Mouse (Mus musculus) forebrain, embryonic 11.5 days (tissue): ENCODE results near the gene Golgb1. TPM values are rescaled to one million over a fixed set of nuclear protein-coding genes. Genes with fewer than 3 reads are reported as not detected.

ENCODE experiments used
- ATAC-seq: fragments of 200-750 bp; cut with Nextera tagmentation; replicated peaks from 2 replicates; pipeline ENCODE4 v1.8.0; 2017; ENCODE audit warnings: moderate TSS enrichment; ENCODE audit not compliant: low FRiP score
- DNase-seq: peaks from one replicate; pipeline ENCODE4 v3.0.0-alpha.2; 2017; ENCODE audit warnings: low spot score
- H3K27ac ChIP-seq: fragments of 300-500 bp; sonication (generic); 2 replicates; pipeline ENCODE4 v1.5.1; 2014; ENCODE audit warnings: low read depth, low read length
- H3K27me3 ChIP-seq: fragments of 300-500 bp; sonication (generic); 2 replicates; pipeline ENCODE4 v1.6.1; 2014; ENCODE audit warnings: mild to moderate bottlenecking, low read length, mixed read lengths; ENCODE audit not compliant: control insufficient read depth, insufficient read depth
- H3K36me3 ChIP-seq: fragments of 300-500 bp; sonication (generic); 2 replicates; pipeline ENCODE4 v1.6.1; 2014; ENCODE audit warnings: mild to moderate bottlenecking, low read length, moderate library complexity, mixed read lengths; ENCODE audit not compliant: control insufficient read depth, insufficient read depth
- H3K4me1 ChIP-seq: fragments of 300-500 bp; sonication (generic); replicated peaks from 2 replicates; pipeline ENCODE4 v1.6.1; 2014; ENCODE audit warnings: low read length, mixed read lengths; ENCODE audit not compliant: control insufficient read depth, insufficient read depth
- H3K4me2 ChIP-seq: fragments of 300-500 bp; sonication (generic); 2 replicates; pipeline ENCODE4 v1.6.1; 2014; ENCODE audit warnings: low read depth, mild to moderate bottlenecking, low read length, moderate library complexity, mixed read lengths; ENCODE audit not compliant: severe bottlenecking
- H3K4me3 ChIP-seq: fragments of 300-500 bp; sonication (generic); 2 replicates; pipeline ENCODE4 v1.5.1; 2014; ENCODE audit warnings: low read depth, low read length
- H3K9ac ChIP-seq: fragments of 300-500 bp; sonication (generic); 2 replicates; pipeline ENCODE4 v1.6.1; 2014; ENCODE audit warnings: low read length
- H3K9me3 ChIP-seq: fragments of 300-500 bp; sonication (generic); 2 replicates; pipeline ENCODE4 v1.6.1; 2016; ENCODE audit warnings: low read length, mixed read lengths; ENCODE audit not compliant: control insufficient read depth
- WGBS: fragments of 180-500 bp; shearing (Covaris S2); extraction: QIAGEN DNeasy Blood & Tissue Kit; methylation state at CpG from one replicate; pipeline ENCODE4 v1.1.7; 2014; 5-methylcytosine and 5-hydroxymethylcytosine counted together
- polyA plus RNA-seq: library from polyadenylated mRNA; unstranded; fragments of >200 nt; fragmentation: Nextera tagmentation; extraction: Ambion mirVana; gene quantifications from 2 replicates; pipeline ENCODE4 v1.2.1, GENCODE M21; 2014

Gene Golgb1
- polyA plus RNA-seq, 1 experiment from 2014 or later = 74.2 TPM

DNA sequence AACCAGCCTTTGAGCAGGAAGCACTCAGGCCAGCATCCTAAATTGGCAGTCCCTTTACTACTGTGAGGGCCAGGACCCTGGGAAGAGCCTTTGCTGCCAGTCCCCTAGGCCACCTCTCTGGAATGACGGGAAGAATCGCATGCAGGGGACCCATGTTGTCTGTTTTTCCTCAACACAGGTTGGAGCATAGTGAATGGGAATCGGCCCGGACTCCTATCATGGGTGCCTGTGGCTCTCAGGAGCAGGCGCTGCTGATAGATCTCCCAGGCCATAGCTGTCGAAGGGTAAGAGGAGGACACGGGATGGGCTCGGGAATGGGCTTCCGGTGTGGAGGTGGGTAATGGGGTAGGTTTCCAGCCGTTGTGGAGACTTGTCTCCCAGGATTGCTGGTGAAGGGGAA, 56.4 kb downstream of the Golgb1 start:
- WGBS = 96% methylated on average over 10 of the region's 10 CpGs
- DNase-seq = no peak
- Histone ChIP-seq H3K4me1 (no peaks in the 10 kb centered on the region), H3K4me3 (no peak overlapping the region), H3K4me2 (no peak overlapping the region), H3K27ac (no peak overlapping the region), H3K27me3 (no peaks in the 10 kb centered on the region), H3K36me3 (no peaks in the 10 kb centered on the region; the same call in 1 of the 2 replicates), H3K9ac (no peak overlapping the region), H3K9me3 (no peaks in the 10 kb centered on the region)
- no peak for ATAC-seq

DNA sequence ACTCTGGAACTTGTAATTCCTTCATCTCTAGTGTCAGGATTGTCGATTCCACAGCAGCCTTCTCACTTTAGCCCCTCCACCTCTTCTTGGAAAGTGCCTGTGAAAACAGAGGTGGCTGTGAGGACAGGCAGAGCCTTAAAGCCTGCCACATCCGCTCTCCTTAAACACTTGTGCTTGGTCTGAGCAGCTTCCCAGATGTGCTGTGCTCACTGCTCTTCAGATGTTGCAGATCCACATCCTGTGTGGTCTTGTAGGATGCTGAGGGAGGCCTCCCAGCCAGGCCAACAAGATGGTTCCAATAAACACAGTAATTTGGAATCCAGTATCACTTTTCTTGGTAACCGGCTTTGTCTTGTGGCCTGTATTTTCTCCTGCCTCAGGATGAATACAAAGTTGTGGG, 57.0 kb downstream of the Golgb1 start:
- no peak overlapping the region for H3K4me3 ChIP-seq
- H3K27me3 ChIP-seq = no peaks in the 10 kb centered on the region
- WGBS = 83% methylated on average over 3 of the region's 3 CpGs
- no peak overlapping the region for H3K4me2 ChIP-seq
- ATAC-seq (no peak), DNase-seq (peak; percentile 33)
- no peaks in the 10 kb centered on the region for H3K9me3 ChIP-seq
- no peak overlapping the region for H3K27ac ChIP-seq
- H3K4me1 ChIP-seq = no peaks in the 10 kb centered on the region
- no peak overlapping the region for H3K9ac ChIP-seq
- H3K36me3 ChIP-seq = no peaks in the 10 kb centered on the region; the same call in 1 of the 2 replicates

DNA sequence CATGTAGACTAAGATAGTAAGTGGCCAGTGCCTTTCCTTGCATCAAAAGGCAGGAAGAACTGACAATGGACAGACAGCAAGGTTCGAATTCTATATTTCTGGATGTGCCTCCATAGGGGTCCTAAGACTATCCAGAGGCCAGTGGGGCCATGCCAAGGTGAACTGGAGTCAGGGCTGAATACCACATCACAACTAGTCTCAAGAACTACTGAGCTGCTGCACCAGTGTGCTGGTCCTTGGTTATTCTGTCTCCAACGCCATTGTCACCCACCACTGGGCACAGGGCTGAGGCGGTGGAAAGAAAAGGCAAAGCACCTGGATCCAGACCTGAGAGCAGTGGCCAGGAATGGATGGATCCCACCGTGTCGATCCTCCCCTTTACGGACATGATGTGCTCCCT, 57.6 kb downstream of the Golgb1 start:
- H3K4me3 ChIP-seq = no peak overlapping the region
- no peak overlapping the region for H3K9ac ChIP-seq
- WGBS = 90% methylated on average over 6 of the region's 6 CpGs
- ATAC-seq (no peak), DNase-seq (peak; percentile 42)
- no peaks in the 10 kb centered on the region for H3K4me1 ChIP-seq
- H3K27me3 ChIP-seq = no peaks in the 10 kb centered on the region
- H3K27ac ChIP-seq = no peak overlapping the region
- H3K9me3 ChIP-seq = no peaks in the 10 kb centered on the region
- no peaks in the 10 kb centered on the region; the same call in 1 of the 2 replicates for H3K36me3 ChIP-seq
- H3K4me2 ChIP-seq = no peak overlapping the region

DNA sequence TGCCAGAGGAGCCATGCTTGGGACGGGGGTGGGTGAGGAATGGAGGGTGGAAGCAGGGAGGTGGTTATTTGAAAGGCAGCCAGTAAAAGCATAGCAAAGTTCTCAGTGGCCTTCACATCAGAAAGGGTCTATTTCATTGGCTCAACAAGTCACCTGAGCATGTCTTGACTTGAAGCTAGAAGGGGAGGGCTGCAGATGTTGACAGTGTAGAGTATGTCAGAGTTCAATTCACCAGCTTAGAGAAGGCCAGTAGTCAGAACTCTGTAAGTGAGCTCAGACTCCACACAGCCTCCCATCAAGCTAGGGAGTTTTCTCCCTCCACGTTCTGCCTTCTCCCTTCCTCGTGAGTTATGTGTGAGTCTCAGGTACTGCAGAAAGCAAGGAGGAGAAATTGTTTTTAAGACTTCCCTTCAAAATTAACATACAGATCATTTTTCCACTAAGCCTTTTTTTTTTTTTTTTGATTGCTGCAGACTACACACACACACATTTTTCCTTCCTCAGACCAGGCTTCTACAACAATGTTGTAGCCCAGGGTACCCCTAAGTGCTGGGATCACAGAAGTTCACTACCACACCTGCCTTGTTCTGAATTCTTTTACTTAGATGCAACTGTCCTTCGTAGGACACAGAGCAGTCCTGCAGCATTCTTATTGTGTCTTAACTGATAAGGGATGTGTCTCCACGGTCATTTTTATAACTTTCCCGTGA, 59.3 kb downstream of the Golgb1 start:
- H3K4me1 ChIP-seq = no peaks in the 10 kb centered on the region
- H3K4me3 ChIP-seq = no peak overlapping the region
- no peaks in the 10 kb centered on the region; the same call in 1 of the 2 replicates for H3K36me3 ChIP-seq
- no peak overlapping the region for H3K4me2 ChIP-seq
- H3K9ac ChIP-seq = no peak overlapping the region
- 79% methylated on average over 6 of the region's 6 CpGs for WGBS
- ATAC-seq = no peak
- no peaks in the 10 kb centered on the region for H3K27me3 ChIP-seq
- no peaks in the 10 kb centered on the region for H3K9me3 ChIP-seq
- no peak overlapping the region for H3K27ac ChIP-seq
- peak; percentile 30 for DNase-seq

DNA sequence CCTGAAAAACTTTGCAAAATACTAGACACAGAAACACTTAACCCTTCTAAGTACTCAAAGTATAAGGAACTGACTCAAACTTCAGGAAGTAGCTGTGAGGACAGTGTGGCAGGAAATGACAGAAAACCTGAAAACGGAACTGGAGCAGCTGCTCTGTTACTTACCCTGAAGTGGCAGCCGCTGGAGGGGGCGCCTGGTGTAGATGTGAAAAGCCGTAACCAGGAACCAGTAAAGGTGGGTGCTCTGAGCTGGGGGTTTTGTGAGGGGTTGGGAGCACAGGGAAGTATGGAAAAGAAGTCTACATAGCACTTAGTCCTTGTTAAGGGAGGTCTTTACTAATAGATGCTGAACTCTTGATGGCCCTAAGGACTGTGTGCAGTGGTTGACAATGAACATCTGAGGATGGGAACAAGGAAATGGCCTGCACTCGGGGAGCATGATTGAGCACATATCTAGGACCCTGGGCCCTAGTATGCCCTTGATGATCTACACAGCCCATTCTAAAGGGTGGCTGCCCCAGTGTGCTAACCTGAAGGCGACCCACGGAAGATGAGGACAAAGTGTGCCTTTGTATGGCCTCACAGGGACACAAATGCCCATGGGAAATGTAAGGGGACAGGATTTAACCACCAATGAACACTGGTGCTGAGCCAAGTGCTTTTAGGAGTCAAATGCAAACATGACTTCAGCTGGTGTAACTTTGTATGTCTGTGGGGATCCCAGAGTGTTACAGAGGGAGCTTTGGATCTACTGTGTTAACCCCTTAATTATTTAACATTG, 60.1 kb downstream of the Golgb1 start, which contains the start of gene Hcls1:
Hcls1 (plus strand) TSS at position 143 of the 780 bp plus-strand sequence.
- H3K4me3 ChIP-seq = no peak within 1 kb of the TSS
- no peaks in the 10 kb centered on the region for H3K4me1 ChIP-seq
- DNase-seq = peak; percentile 30
- H3K27ac ChIP-seq = no peak within 1 kb of the TSS
- no peaks in the 10 kb centered on the region for H3K36me3 ChIP-seq
- H3K4me2 ChIP-seq = no peak within 1 kb of the TSS
- WGBS = 84% methylated on average over 7 of the region's 7 CpGs
- no peaks in the 10 kb centered on the region for H3K9me3 ChIP-seq
- ATAC-seq = no peak
- H3K9ac ChIP-seq = no peak within 1 kb of the TSS
- H3K27me3 ChIP-seq = no peaks in the 10 kb centered on the region

DNA sequence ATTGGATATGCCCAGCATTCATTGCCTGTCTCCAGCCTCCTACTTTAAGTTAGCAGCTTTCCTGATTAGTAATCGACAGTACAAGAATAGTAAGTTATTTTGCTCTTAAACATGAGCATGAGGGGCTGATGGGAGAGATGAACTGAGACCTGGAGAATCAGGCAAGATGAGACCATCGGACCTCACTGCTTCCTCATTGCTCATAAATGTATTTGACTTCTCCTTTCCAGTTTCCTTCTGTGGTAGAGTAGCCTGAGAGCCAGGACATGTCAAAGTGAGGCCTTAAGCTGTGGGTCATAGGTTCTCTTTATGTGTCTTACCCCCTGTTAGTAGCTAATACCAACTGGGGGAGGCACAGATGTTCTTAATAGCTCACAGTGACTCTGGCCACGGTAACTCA, 60.9 kb downstream of the Golgb1 start:
- Histone ChIP-seq H3K27ac (no peak overlapping the region), H3K27me3 (no peaks in the 10 kb centered on the region), H3K4me2 (no peak overlapping the region), H3K9ac (no peak overlapping the region), H3K4me1 (no peaks in the 10 kb centered on the region), H3K9me3 (no peaks in the 10 kb centered on the region), H3K4me3 (no peak overlapping the region), H3K36me3 (no peaks in the 10 kb centered on the region)
- WGBS = 86% methylated on average over 3 of the region's 3 CpGs
- DNase-seq = no peak
- ATAC-seq = no peak

DNA sequence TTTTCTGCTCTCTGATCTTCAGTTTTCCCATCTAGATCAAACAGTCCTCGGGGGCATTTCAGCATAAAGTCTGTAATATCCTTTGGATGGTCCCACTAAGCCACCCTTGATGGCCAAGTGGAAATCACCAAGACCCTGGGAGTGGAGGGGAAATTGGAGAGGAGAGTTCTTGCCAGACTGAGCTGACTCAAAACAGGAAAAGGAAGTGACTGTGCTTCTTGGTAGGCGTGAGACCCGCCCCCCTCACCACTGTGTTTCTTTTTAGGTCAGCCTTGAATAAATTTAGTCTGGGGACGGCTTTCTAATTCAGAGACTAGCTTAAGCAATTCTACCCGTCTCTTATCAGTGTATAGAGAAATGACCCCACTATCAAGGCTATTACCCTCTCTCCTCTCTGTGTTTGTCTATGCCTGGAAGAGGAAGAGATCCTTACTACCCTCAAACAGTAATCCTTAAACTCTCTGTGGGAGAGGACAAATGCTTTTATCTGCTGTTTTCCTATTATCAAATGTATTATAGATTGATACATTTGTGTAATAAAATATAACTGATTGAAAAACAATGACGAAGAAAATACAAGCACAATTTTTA, 66.3 kb downstream of the Golgb1 start:
- Histone ChIP-seq H3K27ac (no peak overlapping the region), H3K36me3 (no peaks in the 10 kb centered on the region), H3K27me3 (no peaks in the 10 kb centered on the region), H3K4me1 (no peaks in the 10 kb centered on the region; the same call in 1 of the 2 replicates), H3K4me2 (no peak overlapping the region), H3K9ac (no peak overlapping the region), H3K4me3 (no peak overlapping the region), H3K9me3 (no peaks in the 10 kb centered on the region)
- DNase-seq (peak; percentile 24), ATAC-seq (no peak)
- 86% methylated on average over 6 of the region's 6 CpGs for WGBS

DNA sequence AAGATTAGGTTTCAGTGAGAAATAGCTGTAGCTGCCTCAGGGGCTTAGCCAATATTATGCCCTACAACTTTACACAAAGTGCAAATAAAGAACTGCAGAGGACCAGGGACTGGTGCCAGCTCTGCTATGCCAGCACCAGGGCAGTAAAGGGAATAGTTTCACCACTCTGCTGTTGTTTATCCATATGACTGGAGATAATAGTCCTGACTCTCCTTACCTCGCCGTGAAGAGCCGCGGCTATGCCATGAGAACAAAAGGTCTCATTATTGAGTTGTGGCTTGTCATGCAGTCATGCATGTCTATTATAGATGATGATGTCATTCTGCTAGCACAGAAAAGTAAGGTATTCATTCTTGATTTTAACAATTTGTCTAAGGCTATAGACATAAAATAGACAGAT, 67.0 kb downstream of the Golgb1 start:
- no peak overlapping the region for H3K9ac ChIP-seq
- H3K27ac ChIP-seq = no peak overlapping the region
- H3K36me3 ChIP-seq = no peaks in the 10 kb centered on the region
- WGBS = 64% methylated on average over 4 of the region's 4 CpGs
- H3K4me3 ChIP-seq = no peak overlapping the region
- DNase-seq = peak; percentile 32
- no peak overlapping the region for H3K4me2 ChIP-seq
- no peak for ATAC-seq
- H3K27me3 ChIP-seq = no peaks in the 10 kb centered on the region
- H3K9me3 ChIP-seq = no peaks in the 10 kb centered on the region
- no peaks in the 10 kb centered on the region; the same call in 1 of the 2 replicates for H3K4me1 ChIP-seq
